Mouse (Mus musculus): Measurements from ENCODE around the gene Hdac4. TPM values are rescaled to one million over a fixed set of nuclear protein-coding genes. Genes with fewer than 3 reads are reported as not detected.

Gene Hdac4
- polyA plus RNA-seq, 1 experiment = 21.2 TPM

- no peak overlapping the region for H3K4me3 ChIP-seq
Measured at GRCm38 (mm10) chr1:92037039-92037438, 158.5 kb downstream of the Hdac4 start.

GRCm38 (mm10) chr1:92035770-92036169 lies 159.7 kb downstream of the Hdac4 start:
- H3K4me3 ChIP-seq = no peak overlapping the region
- H3K4me2 ChIP-seq (ENCODE audit: low read depth) = no peak overlapping the region
- H3K79me2 ChIP-seq (ENCODE audit: control insufficient read depth, insufficient read depth) = peaks cover 32% of the 10 kb centered on the region
- H3K36me3 ChIP-seq (ENCODE audit: control insufficient read depth, insufficient read depth) = no peaks in the 10 kb centered on the region
- H3K27me3 ChIP-seq (ENCODE audit: control insufficient read depth, insufficient read depth, insufficient read length) = no peaks in the 10 kb centered on the region
- TF ChIP-seq POLR2AphosphoS2 (IDR thresholded peaks at IDR 0.05; ENCODE audit: insufficient read length, low read depth) = no peak
- no peak for TF ChIP-seq CEBPB (IDR thresholded peaks at IDR 0.05; ENCODE audit: insufficient read depth, poor library complexity, severe bottlenecking)
- TF ChIP-seq USF1 (IDR thresholded peaks at IDR 0.05; ENCODE audit: low read depth) = no peak
- no peak for TF ChIP-seq TCF3 (IDR thresholded peaks at IDR 0.05; ENCODE audit: insufficient read length, low read depth)
- TF ChIP-seq MYOD1 (IDR thresholded peaks at IDR 0.05; ENCODE audit: control insufficient read depth in 1 of 3, insufficient read length in 2 of 3, low read depth in 2 of 3) = no peak
- TF ChIP-seq MYOG (IDR thresholded peaks at IDR 0.05; ENCODE audit: control insufficient read depth in 1 of 3, insufficient read depth in 1 of 3, insufficient read length in 2 of 3, low read depth in 2 of 3) = no peak
- no peak for TF ChIP-seq POLR2A (IDR thresholded peaks at IDR 0.05; ENCODE audit: insufficient read length, low read depth)
- TF ChIP-seq SRF (IDR thresholded peaks at IDR 0.05; ENCODE audit: control insufficient read depth, insufficient read length, low read depth) = no peak
- no peak overlapping the region for H3ac ChIP-seq (ENCODE audit: control insufficient read depth, insufficient read length)

More at GRCm38 (mm10) chr1:92037039-92037438, 158.5 kb downstream of the Hdac4 start:
- H3K36me3 ChIP-seq (ENCODE audit: control insufficient read depth, insufficient read depth) = no peaks in the 10 kb centered on the region
- H3K4me2 ChIP-seq (ENCODE audit: low read depth) = no peak overlapping the region
- TF ChIP-seq CEBPB (IDR thresholded peaks at IDR 0.05; ENCODE audit: insufficient read depth, poor library complexity, severe bottlenecking) (no peak), SRF (IDR thresholded peaks at IDR 0.05; ENCODE audit: control insufficient read depth, insufficient read length, low read depth) (no peak), TCF3 (IDR thresholded peaks at IDR 0.05; ENCODE audit: insufficient read length, low read depth) (no peak), USF1 (IDR thresholded peaks at IDR 0.05; ENCODE audit: low read depth) (no peak), MYOG (IDR thresholded peaks at IDR 0.05; ENCODE audit: control insufficient read depth in 1 of 3, insufficient read depth in 1 of 3, insufficient read length in 2 of 3, low read depth in 2 of 3) (no peak), TCF12 (IDR thresholded peaks at IDR 0.05; ENCODE audit: insufficient read depth, poor library complexity, severe bottlenecking) (no peak), POLR2A (IDR thresholded peaks at IDR 0.05; ENCODE audit: insufficient read length, low read depth) (no peak), MYOD1 (IDR thresholded peaks at IDR 0.05; ENCODE audit: control insufficient read depth in 1 of 3, insufficient read length in 2 of 3, low read depth in 2 of 3) (no peak), POLR2AphosphoS2 (IDR thresholded peaks at IDR 0.05; ENCODE audit: insufficient read length, low read depth) (no peak), MAX (IDR thresholded peaks at IDR 0.05; ENCODE audit: low read depth) (no peak), REST (IDR thresholded peaks at IDR 0.05; ENCODE audit: insufficient read depth, insufficient read length) (no peak), E2F4 (IDR thresholded peaks at IDR 0.05; ENCODE audit: insufficient read depth) (no peak)
- peaks cover 36% of the 10 kb centered on the region for H3K79me2 ChIP-seq (ENCODE audit: control insufficient read depth, insufficient read depth)
- H3K27me3 ChIP-seq (ENCODE audit: control insufficient read depth, insufficient read depth, insufficient read length) = no peaks in the 10 kb centered on the region
- H3ac ChIP-seq (ENCODE audit: control insufficient read depth, insufficient read length) = no peak overlapping the region

GRCm38 (mm10) chr1:92034247-92034646 lies 161.3 kb downstream of the Hdac4 start:
- H3K27me3 ChIP-seq (ENCODE audit: control insufficient read depth, insufficient read depth, insufficient read length) = no peaks in the 10 kb centered on the region
- peaks cover 17% of the 10 kb centered on the region for H3K79me2 ChIP-seq (ENCODE audit: control insufficient read depth, insufficient read depth)
- H3ac ChIP-seq (ENCODE audit: control insufficient read depth, insufficient read length) = no peak overlapping the region
- no peak overlapping the region for H3K4me2 ChIP-seq (ENCODE audit: low read depth)
- no peak for TF ChIP-seq TCF3 (IDR thresholded peaks at IDR 0.05; ENCODE audit: insufficient read length, low read depth)
- TF ChIP-seq POLR2AphosphoS2 (IDR thresholded peaks at IDR 0.05; ENCODE audit: insufficient read length, low read depth) = no peak
- TF ChIP-seq TCF12 (IDR thresholded peaks at IDR 0.05; ENCODE audit: insufficient read depth, poor library complexity, severe bottlenecking) = no peak
- no peak for TF ChIP-seq USF1 (IDR thresholded peaks at IDR 0.05; ENCODE audit: low read depth)
- no peak for TF ChIP-seq E2F4 (IDR thresholded peaks at IDR 0.05; ENCODE audit: insufficient read depth)
- no peak for TF ChIP-seq SRF (IDR thresholded peaks at IDR 0.05; ENCODE audit: control insufficient read depth, insufficient read length, low read depth)
- TF ChIP-seq MYOG (IDR thresholded peaks at IDR 0.05; ENCODE audit: control insufficient read depth in 1 of 3, insufficient read depth in 1 of 3, insufficient read length in 2 of 3, low read depth in 2 of 3) = no peak
- TF ChIP-seq MAX (IDR thresholded peaks at IDR 0.05; ENCODE audit: low read depth) = no peak
- TF ChIP-seq REST (IDR thresholded peaks at IDR 0.05; ENCODE audit: insufficient read depth, insufficient read length) = no peak
- TF ChIP-seq POLR2A (IDR thresholded peaks at IDR 0.05; ENCODE audit: insufficient read length, low read depth) = no peak
- no peak for TF ChIP-seq MYOD1 (IDR thresholded peaks at IDR 0.05; ENCODE audit: control insufficient read depth in 1 of 3, insufficient read length in 2 of 3, low read depth in 2 of 3)
- TF ChIP-seq CEBPB (IDR thresholded peaks at IDR 0.05; ENCODE audit: insufficient read depth, poor library complexity, severe bottlenecking) = no peak
- H3K36me3 ChIP-seq (ENCODE audit: control insufficient read depth, insufficient read depth) = peaks cover 5% of the 10 kb centered on the region
- H3K4me3 ChIP-seq = no peak overlapping the region

GRCm38 (mm10) chr1:92033463-92033862 lies 162.0 kb downstream of the Hdac4 start:
- Histone ChIP-seq H3K36me3 (ENCODE audit: control insufficient read depth, insufficient read depth) (peaks cover 9% of the 10 kb centered on the region), H3K79me2 (ENCODE audit: control insufficient read depth, insufficient read depth) (peaks cover 13% of the 10 kb centered on the region), H3K4me2 (ENCODE audit: low read depth) (no peak overlapping the region), H3K27me3 (ENCODE audit: control insufficient read depth, insufficient read depth, insufficient read length) (no peaks in the 10 kb centered on the region), H3ac (ENCODE audit: control insufficient read depth, insufficient read length) (no peak overlapping the region), H3K4me3 (no peak overlapping the region)
- TF ChIP-seq E2F4 (IDR thresholded peaks at IDR 0.05; ENCODE audit: insufficient read depth) (no peak), MYOD1 (IDR thresholded peaks at IDR 0.05; ENCODE audit: control insufficient read depth in 1 of 3, insufficient read length in 2 of 3, low read depth in 2 of 3) (no peak)

GRCm38 (mm10) chr1:92030541-92030940 lies 165.0 kb downstream of the Hdac4 start:
- H3K27me3 ChIP-seq (ENCODE audit: control insufficient read depth, insufficient read depth, insufficient read length) = no peaks in the 10 kb centered on the region
- peaks cover 14% of the 10 kb centered on the region for H3K36me3 ChIP-seq (ENCODE audit: control insufficient read depth, insufficient read depth)
- TF ChIP-seq REST (IDR thresholded peaks at IDR 0.05; ENCODE audit: insufficient read depth, insufficient read length) = no peak
- TF ChIP-seq E2F4 (IDR thresholded peaks at IDR 0.05; ENCODE audit: insufficient read depth) = no peak
- TF ChIP-seq POLR2AphosphoS2 (IDR thresholded peaks at IDR 0.05; ENCODE audit: insufficient read length, low read depth) = no peak
- no peak for TF ChIP-seq CEBPB (IDR thresholded peaks at IDR 0.05; ENCODE audit: insufficient read depth, poor library complexity, severe bottlenecking)
- TF ChIP-seq TCF3 (IDR thresholded peaks at IDR 0.05; ENCODE audit: insufficient read length, low read depth) = no peak
- TF ChIP-seq MAX (IDR thresholded peaks at IDR 0.05; ENCODE audit: low read depth) = no peak
- no peak for TF ChIP-seq SRF (IDR thresholded peaks at IDR 0.05; ENCODE audit: control insufficient read depth, insufficient read length, low read depth)
- no peak for TF ChIP-seq MYOD1 (IDR thresholded peaks at IDR 0.05; ENCODE audit: control insufficient read depth in 1 of 3, insufficient read length in 2 of 3, low read depth in 2 of 3)
- TF ChIP-seq POLR2A (IDR thresholded peaks at IDR 0.05; ENCODE audit: insufficient read length, low read depth) = no peak
- no peak overlapping the region for H3K4me3 ChIP-seq
- no peak overlapping the region for H3K4me2 ChIP-seq (ENCODE audit: low read depth)
- peaks cover 5% of the 10 kb centered on the region for H3K79me2 ChIP-seq (ENCODE audit: control insufficient read depth, insufficient read depth)
- H3ac ChIP-seq (ENCODE audit: control insufficient read depth, insufficient read length) = no peak overlapping the region

All from myocyte (in vitro differentiated cells).